Mouse (Mus musculus): ENCODE measurements around the gene Gm43517. TPM values are rescaled to one million over a fixed set of nuclear protein-coding genes. Genes with fewer than 3 reads are reported as not detected.
A peak's percentile ranks its signal among the peaks of the same experiment; 100 is the strongest.

Gm43517 gene
- polyA plus RNA-seq, 1 experiment from 2014 or later, result not detected

DNA sequence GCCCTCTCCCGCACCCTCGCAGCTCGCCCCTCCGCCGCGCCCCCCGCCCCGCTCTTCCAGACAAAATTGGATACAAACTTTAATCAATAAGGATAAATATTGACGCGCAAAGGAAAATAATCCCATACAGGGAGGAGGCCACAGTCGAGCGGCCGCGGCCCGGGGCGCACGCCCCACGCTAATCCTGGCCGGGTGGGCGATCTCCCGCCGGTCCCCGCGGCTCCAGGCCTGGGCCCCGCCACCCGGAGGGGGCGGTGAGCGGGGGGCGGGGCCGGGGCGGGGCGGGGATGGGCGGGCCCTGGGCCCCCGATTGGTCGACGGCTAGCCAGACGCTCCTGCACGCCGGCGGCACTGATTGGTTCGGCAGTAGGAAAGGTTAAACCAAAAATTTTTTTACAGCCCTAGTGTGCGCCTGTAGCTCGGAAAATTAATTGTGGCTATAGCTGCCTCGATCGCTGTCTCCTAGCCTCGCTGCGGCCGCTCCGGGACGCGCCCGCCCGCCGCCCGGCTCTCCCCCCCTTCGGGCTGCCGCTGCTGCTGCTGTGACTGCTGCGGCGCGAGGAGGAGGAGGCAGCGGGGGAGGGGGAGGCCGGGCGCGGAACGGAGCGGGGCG, 1.3 kb upstream of the Gm43517 start:
- peaks cover 6% of the 10 kb centered on the region; the same call in 1 of the 2 replicates for H3K4me1 ChIP-seq (ENCODE audit: control insufficient read depth, insufficient read depth, low read length)
- no peak overlapping the region for H3K27ac ChIP-seq (ENCODE audit: low read depth, low read length)
- peak overlapping the region; percentile 31 for H3K4me3 ChIP-seq (ENCODE audit: low read length)
- ATAC-seq (ENCODE audit: low FRiP score, low TSS enrichment), result peak; percentile 83
- H3K27me3 ChIP-seq (ENCODE audit: control insufficient read depth, insufficient read depth, low read length), result peaks cover 89% of the 10 kb centered on the region
- H3K36me3 ChIP-seq (ENCODE audit: control insufficient read depth, insufficient read depth, low read length), result no peaks in the 10 kb centered on the region
- no peaks in the 10 kb centered on the region for H3K9me3 ChIP-seq (ENCODE audit: control insufficient read depth, low read length)
- 1% methylated on average over 50 of the region's 67 CpGs for WGBS
- H3K9ac ChIP-seq (ENCODE audit: low read depth, low read length), result no peak overlapping the region
- H3K4me2 ChIP-seq (replicated peaks; ENCODE audit: low read depth, low read length), result peak overlapping the region; percentile 44

DNA sequence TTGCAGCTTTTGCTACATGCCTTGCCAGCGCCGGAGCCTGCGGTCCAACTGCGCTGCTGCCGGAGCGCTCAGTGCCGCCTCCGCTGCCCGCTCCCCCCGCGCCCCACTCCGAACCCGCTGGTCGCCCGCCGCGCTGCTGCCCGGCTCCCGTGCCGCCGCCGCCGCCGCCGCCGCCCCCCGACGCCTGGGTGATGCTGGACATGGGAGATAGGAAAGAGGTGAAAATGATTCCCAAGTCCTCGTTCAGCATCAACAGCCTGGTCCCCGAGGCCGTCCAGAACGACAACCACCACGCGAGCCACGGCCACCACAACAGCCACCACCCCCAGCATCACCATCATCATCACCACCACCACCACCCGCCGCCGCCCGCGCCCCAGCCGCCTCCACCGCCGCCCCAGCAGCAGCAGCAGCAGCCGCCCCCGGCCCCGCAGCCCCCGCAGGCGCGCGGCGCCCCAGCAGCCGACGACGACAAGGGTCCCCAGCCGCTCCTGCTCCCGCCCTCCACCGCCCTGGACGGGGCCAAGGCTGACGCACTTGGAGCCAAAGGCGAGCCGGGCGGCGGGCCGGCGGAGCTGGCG, 589 bp upstream of the Gm43517 start:
- no peak overlapping the region for H3K27ac ChIP-seq (ENCODE audit: low read depth, low read length)
- WGBS, result under 1% methylated on average over 55 of the region's 66 CpGs
- peaks cover 6% of the 10 kb centered on the region; the same call in 1 of the 2 replicates for H3K4me1 ChIP-seq (ENCODE audit: control insufficient read depth, insufficient read depth, low read length)
- peak overlapping the region; percentile 44 for H3K4me2 ChIP-seq (replicated peaks; ENCODE audit: low read depth, low read length)
- H3K4me3 ChIP-seq (ENCODE audit: low read length), result peak overlapping the region; percentile 31
- ATAC-seq (ENCODE audit: low FRiP score, low TSS enrichment), result no peak
- no peaks in the 10 kb centered on the region for H3K9me3 ChIP-seq (ENCODE audit: control insufficient read depth, low read length)
- peaks cover 82% of the 10 kb centered on the region for H3K27me3 ChIP-seq (ENCODE audit: control insufficient read depth, insufficient read depth, low read length)
- H3K9ac ChIP-seq (ENCODE audit: low read depth, low read length), result no peak overlapping the region
- H3K36me3 ChIP-seq (ENCODE audit: control insufficient read depth, insufficient read depth, low read length), result no peaks in the 10 kb centered on the region

DNA sequence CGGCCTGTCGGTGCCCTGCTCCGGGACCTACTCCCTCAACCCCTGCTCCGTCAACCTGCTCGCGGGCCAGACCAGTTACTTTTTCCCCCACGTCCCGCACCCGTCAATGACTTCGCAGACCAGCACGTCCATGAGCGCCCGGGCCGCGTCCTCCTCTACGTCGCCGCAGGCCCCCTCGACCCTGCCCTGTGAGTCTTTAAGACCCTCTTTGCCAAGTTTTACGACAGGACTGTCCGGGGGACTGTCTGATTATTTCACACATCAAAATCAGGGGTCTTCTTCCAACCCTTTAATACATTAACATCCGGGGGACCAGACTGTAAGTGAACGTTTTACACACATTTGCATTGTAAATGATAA, 637 bp downstream of the Gm43517 start:
- H3K4me1 ChIP-seq (ENCODE audit: control insufficient read depth, insufficient read depth, low read length), result peaks cover 6% of the 10 kb centered on the region; the same call in 1 of the 2 replicates
- no peak overlapping the region for H3K4me2 ChIP-seq (replicated peaks; ENCODE audit: low read depth, low read length)
- no peaks in the 10 kb centered on the region for H3K36me3 ChIP-seq (ENCODE audit: control insufficient read depth, insufficient read depth, low read length)
- peaks cover 81% of the 10 kb centered on the region for H3K27me3 ChIP-seq (ENCODE audit: control insufficient read depth, insufficient read depth, low read length)
- H3K9ac ChIP-seq (ENCODE audit: low read depth, low read length), result no peak overlapping the region
- WGBS, result under 1% methylated on average over 23 of the region's 23 CpGs
- no peak overlapping the region for H3K27ac ChIP-seq (ENCODE audit: low read depth, low read length)
- ATAC-seq (ENCODE audit: low FRiP score, low TSS enrichment), result no peak
- 0 out of 2 replicates have a peak overlapping the region, but pooled peaks have one; percentile 31 for H3K4me3 ChIP-seq (ENCODE audit: low read length)
- H3K9me3 ChIP-seq (ENCODE audit: control insufficient read depth, low read length), result no peaks in the 10 kb centered on the region

DNA sequence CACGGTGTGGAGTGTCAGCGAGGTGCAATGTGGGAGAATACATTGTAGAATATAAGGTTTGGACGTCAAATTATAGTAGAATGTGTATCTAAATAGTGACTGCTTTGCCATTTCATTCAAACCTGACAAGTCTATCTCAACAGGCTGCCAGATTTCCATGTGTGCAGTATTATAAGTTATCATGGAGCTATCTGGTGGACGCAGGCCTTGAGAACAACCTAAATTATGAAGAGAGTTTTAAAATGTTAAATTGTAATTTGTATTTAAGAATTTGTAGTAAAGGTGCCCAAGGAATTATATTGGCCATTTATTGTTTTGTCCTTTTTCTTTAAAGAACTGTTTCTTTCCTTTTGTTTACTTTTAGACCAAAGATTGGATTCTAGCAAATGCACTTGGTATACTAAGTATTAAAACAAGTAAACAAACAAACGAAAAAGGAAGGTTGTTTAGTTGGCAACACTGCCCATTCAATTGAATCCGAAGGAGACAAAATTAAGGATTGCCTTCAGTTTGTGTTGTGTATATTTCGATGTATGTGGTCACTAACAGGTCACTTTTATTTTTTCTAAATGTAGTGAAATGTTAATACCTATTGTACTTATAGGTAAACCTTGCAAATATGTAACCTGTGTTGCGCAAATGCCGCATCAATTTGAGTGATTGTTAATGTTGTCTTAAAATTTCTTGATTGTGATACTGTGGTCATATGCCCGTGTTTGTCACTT, 1.3 kb downstream of the Gm43517 start:
- no peaks in the 10 kb centered on the region for H3K36me3 ChIP-seq (ENCODE audit: control insufficient read depth, insufficient read depth, low read length)
- no peak overlapping the region for H3K4me3 ChIP-seq (ENCODE audit: low read length)
- H3K4me2 ChIP-seq (replicated peaks; ENCODE audit: low read depth, low read length), result no peak overlapping the region
- ATAC-seq (ENCODE audit: low FRiP score, low TSS enrichment), result no peak
- WGBS, result 13% methylated on average over 10 of the region's 10 CpGs
- no peak overlapping the region for H3K9ac ChIP-seq (ENCODE audit: low read depth, low read length)
- no peak overlapping the region for H3K27ac ChIP-seq (ENCODE audit: low read depth, low read length)
- H3K4me1 ChIP-seq (ENCODE audit: control insufficient read depth, insufficient read depth, low read length), result peaks cover 6% of the 10 kb centered on the region; the same call in 1 of the 2 replicates
- H3K27me3 ChIP-seq (ENCODE audit: control insufficient read depth, insufficient read depth, low read length), result peaks cover 82% of the 10 kb centered on the region
- H3K9me3 ChIP-seq (ENCODE audit: control insufficient read depth, low read length), result no peaks in the 10 kb centered on the region

DNA sequence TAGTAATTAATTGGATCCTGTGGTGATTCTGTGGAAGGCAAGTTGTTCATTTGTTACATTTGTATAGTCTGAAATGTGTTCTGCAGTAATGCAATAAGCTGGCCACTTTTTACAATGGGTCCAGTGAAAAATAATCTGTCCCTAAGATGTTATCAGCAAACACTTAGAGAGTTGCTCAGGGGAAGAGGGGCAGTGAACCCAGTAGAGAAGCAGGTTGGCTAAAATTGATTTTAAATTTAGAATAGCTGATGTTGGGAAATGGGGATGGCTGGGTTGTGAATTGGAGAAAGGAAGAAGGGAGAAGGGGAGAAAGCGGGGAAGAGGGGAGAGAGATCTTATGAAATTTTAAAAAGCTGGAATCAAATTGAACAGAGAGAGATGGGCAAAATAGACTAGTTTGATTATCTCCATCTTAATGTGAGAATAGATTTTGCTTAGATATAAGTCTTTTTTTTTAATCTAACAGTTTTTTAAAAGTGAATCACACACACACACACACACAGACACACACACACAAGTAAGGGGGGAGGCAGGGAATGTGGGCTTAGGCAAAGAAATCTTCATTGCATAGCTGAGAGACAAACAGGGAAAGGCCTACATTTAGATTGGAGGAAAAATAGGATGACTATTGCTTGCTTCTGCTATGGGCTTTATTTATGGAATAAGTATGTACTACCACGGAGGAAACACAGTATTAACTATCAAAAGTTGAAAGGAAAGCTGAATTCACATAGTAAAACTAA, 3.1 kb downstream of the Gm43517 start:
- Histone ChIP-seq H3K27ac (ENCODE audit: low read depth, low read length) (no peak overlapping the region), H3K4me2 (replicated peaks; ENCODE audit: low read depth, low read length) (no peak overlapping the region), H3K27me3 (ENCODE audit: control insufficient read depth, insufficient read depth, low read length) (peaks cover 82% of the 10 kb centered on the region), H3K4me3 (ENCODE audit: low read length) (no peak overlapping the region), H3K4me1 (ENCODE audit: control insufficient read depth, insufficient read depth, low read length) (peaks cover 6% of the 10 kb centered on the region; the same call in 1 of the 2 replicates), H3K9ac (ENCODE audit: low read depth, low read length) (no peak overlapping the region), H3K36me3 (ENCODE audit: control insufficient read depth, insufficient read depth, low read length) (no peaks in the 10 kb centered on the region), H3K9me3 (ENCODE audit: control insufficient read depth, low read length) (no peaks in the 10 kb centered on the region)
- 11% methylated on average over 2 of the region's 2 CpGs for WGBS
- no peak for ATAC-seq (ENCODE audit: low FRiP score, low TSS enrichment)

DNA sequence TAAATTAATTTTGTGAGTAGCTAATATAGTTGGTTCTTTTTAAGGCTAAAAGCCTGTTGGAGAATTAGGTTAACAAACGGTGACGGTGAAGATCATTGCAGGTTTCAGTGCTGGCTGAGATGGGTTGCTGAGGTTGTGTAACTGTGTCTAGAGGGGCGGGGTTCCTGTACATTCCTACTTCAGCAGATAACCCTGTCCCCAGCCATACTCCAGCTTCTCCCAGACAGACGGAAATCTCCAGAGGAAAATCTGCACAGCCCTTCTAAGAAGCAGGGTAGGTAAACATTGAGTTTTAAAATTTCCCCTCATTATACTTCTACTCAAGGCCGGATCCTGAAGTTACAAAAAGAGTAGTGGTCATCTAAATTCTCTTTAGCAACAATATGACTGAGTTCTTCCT, 4.7 kb downstream of the Gm43517 start:
- no peaks in the 10 kb centered on the region for H3K4me1 ChIP-seq (ENCODE audit: control insufficient read depth, insufficient read depth, low read length)

DNA sequence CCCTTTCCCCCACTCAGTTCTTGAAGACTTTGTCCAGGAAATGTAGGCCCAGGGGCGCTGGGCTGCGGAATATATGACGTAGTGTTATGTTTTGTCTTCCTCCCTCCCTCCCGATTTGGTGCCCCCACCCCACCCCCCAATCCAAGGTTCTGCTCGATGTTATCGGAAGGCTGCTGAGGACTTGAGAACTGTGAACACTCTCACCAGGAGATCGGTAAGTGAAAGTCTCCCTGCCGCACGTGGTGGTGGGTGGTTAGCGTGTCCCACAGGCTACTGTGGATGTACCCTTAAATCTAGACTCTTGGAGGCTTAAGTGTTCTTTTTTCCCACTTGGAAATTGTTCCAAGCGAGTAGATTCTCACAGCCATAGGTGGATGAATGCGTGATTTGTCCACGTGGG, 5.3 kb downstream of the Gm43517 start:
- Histone ChIP-seq H3K9me3 (ENCODE audit: control insufficient read depth, low read length) (no peaks in the 10 kb centered on the region), H3K4me2 (replicated peaks; ENCODE audit: low read depth, low read length) (no peak overlapping the region), H3K4me3 (ENCODE audit: low read length) (no peak overlapping the region), H3K36me3 (ENCODE audit: control insufficient read depth, insufficient read depth, low read length) (no peaks in the 10 kb centered on the region), H3K4me1 (ENCODE audit: control insufficient read depth, insufficient read depth, low read length) (no peaks in the 10 kb centered on the region), H3K27ac (ENCODE audit: low read depth, low read length) (no peak overlapping the region), H3K9ac (ENCODE audit: low read depth, low read length) (no peak overlapping the region), H3K27me3 (ENCODE audit: control insufficient read depth, insufficient read depth, low read length) (peaks cover 78% of the 10 kb centered on the region)
- WGBS, result 1% methylated on average over 13 of the region's 13 CpGs
- no peak for ATAC-seq (ENCODE audit: low FRiP score, low TSS enrichment)

More for the DNA sequence above, 4.7 kb downstream of the Gm43517 start:
- no peak overlapping the region for H3K4me3 ChIP-seq (ENCODE audit: low read length)
- no peaks in the 10 kb centered on the region for H3K36me3 ChIP-seq (ENCODE audit: control insufficient read depth, insufficient read depth, low read length)
- no peak overlapping the region for H3K4me2 ChIP-seq (replicated peaks; ENCODE audit: low read depth, low read length)
- no peak overlapping the region for H3K27ac ChIP-seq (ENCODE audit: low read depth, low read length)
- H3K9ac ChIP-seq (ENCODE audit: low read depth, low read length), result no peak overlapping the region
- 3% methylated on average over 5 of the region's 5 CpGs for WGBS
- H3K9me3 ChIP-seq (ENCODE audit: control insufficient read depth, low read length), result no peaks in the 10 kb centered on the region
- H3K27me3 ChIP-seq (ENCODE audit: control insufficient read depth, insufficient read depth, low read length), result peaks cover 78% of the 10 kb centered on the region
- ATAC-seq (ENCODE audit: low FRiP score, low TSS enrichment), result no peak

DNA sequence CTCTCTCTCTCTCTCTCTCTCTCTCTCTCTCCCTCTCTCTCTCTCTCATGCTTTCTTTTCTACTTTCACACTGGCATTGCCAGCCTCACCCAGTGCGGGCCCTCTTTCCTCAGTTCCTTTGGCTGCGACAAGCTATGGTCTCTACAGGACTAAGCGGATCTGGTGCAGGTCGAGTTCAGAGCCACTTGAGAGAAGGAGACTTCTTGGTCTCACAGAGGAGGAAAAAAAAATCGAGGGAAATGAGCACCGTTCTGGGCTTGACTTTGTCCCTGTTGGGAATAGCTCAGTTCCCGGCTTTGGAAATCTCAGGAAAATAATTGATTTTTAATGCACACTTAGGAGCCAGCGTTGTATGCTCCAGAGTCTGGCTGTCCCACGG, 5.9 kb downstream of the Gm43517 start:
- H3K36me3 ChIP-seq (ENCODE audit: control insufficient read depth, insufficient read depth, low read length), result no peaks in the 10 kb centered on the region
- H3K9me3 ChIP-seq (ENCODE audit: control insufficient read depth, low read length), result no peaks in the 10 kb centered on the region
- no peak overlapping the region for H3K27ac ChIP-seq (ENCODE audit: low read depth, low read length)
- ATAC-seq (ENCODE audit: low FRiP score, low TSS enrichment), result no peak
- 1% methylated on average over 9 of the region's 9 CpGs for WGBS
- H3K4me1 ChIP-seq (ENCODE audit: control insufficient read depth, insufficient read depth, low read length), result no peaks in the 10 kb centered on the region
- no peak overlapping the region for H3K9ac ChIP-seq (ENCODE audit: low read depth, low read length)
- peaks cover 76% of the 10 kb centered on the region for H3K27me3 ChIP-seq (ENCODE audit: control insufficient read depth, insufficient read depth, low read length)
- peak overlapping the region; percentile 22 for H3K4me2 ChIP-seq (replicated peaks; ENCODE audit: low read depth, low read length)
- peak overlapping the region; percentile 16 for H3K4me3 ChIP-seq (ENCODE audit: low read length)
